Mouse (Mus musculus) liver (tissue): ENCODE results near the gene Olfr229.
"Not testable (repeated sequence)": the region's sequence is repeated elsewhere in the genome, so short reads cannot be mapped to it uniquely, and the experiment has no call there.

Source experiments
- DNase-seq: peaks from one replicate; pipeline ENCODE4 v3.0.0-alpha.2; 2020; ENCODE audit warnings: mixed read lengths

Olfr229 gene

DNA sequence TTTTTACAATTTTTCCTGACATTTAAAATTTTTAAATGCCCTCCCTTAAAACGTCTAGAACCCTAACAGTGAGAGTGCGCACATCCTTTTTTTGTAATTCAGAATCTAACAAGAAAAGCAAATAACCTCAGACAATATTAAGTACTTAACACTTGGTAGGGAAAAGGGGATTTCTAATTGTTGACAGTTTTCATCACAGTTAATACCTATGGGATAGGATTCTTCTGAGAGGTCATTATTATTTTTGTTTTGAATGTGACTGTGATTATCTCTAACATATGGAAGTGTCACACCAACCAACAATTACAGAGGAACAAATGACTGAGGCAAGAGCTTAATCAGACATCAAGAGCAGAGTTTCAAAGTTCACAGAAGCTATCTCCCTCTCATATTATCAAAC is at the start of gene Olfr229:
Gene Olfr229 (plus strand): TSS at position 301 of the 400 bp plus-strand sequence.
- DNase-seq, result no peak

DNA sequence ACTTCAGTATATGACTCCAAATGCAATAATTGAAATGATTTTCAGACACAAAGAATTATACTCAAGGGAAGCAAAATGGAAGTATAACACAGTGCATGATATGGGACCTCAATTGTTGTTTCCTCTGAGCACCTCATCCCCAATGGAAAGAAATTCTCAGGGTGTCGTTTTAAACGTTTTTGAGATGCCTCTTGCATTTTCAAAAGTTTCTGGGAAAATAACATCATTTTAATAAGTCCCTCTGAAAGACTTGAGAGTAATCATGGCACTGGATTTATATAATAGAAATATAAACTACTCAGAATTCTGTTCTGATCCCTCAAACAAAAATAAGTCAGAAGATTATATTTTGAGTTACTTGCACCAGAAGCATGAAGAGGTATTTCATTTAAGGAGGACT is 41.0 kb upstream of the Olfr229 start, which contains the start of gene Olfr972:
Gene Olfr972 (plus strand): TSS at position 301 of the 400 bp plus-strand sequence.
- DNase-seq, result no peak

DNA sequence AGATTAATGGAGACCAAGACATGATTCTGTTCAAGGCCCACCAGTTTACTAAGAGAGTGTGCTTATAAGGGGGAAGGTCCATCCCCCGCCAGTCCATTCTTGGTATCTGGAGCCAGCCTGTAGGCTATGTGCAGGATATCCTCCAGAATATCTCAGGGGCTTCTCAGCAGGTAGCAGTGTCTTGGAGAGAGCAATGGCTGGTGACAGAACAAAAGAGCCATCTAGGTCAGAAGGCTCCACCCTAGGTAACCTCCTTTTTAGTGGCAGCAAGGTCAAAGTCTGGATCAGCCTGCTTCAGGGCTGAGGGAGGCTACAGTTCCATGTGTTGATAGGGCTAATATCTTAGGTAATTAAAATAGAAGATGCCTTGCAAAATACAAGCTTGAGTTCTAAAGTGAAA is 35.1 kb upstream of the Olfr229 start:
- not testable (repeated sequence) for DNase-seq

DNA sequence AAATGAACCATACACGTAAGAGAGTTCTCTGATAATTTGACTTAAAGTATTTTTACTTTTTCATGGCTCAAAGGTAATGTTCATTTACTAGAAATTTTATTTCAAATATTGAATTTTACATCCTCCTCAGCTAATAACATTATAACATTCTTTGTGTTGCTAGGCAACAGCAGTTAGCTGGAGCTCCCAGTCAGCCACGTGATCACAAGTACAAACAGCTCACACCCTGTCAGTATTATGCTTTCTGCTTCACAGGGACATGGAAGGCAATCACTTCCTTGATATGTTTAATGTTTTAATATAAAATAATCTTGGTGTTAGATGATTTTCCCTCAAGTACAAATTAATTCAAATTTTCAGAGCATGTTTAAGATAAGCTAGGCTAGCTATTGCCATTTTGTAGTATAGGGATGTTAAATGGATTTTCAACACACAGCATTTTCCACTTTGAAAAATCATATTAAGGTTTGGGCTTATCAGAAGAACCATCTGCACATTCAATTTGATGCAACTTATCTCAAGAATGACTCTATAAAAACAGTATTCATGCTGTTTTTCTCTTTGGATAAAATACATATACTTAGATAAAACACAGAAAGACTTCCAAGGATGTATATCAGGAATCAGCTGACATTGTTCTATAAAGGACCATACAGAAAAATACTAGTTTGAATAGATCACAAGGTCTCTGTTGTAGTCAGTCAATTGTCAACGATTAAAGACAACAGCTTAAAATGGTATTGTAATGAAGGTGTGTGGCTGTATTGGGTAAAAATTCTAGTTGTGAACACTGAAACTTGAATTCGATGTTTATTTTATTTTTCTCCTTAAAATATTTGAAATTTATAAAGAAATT is 29.4 kb upstream of the Olfr229 start:
- not testable (repeated sequence) for DNase-seq

DNA sequence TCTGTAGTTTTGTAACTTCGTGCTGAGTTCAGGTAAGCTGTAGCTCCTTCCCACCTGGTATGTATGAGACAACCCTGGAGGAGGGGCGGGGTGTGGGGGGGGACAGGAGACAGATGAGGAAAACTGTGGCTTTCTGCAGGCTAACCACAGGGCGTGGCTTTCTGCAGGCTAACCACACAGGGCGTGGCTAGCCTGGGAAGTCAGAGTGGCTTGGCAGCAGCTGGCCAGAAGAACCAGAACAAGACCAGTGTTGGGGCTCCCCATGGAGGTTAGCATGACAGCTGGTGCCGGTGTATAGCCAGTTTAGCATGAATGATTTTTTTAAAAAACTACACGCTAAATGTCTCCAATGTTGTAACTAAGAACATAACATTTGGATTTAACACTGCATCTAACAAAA is 2.0 kb upstream of the Olfr229 start:
- peak; percentile 48 for DNase-seq

DNA sequence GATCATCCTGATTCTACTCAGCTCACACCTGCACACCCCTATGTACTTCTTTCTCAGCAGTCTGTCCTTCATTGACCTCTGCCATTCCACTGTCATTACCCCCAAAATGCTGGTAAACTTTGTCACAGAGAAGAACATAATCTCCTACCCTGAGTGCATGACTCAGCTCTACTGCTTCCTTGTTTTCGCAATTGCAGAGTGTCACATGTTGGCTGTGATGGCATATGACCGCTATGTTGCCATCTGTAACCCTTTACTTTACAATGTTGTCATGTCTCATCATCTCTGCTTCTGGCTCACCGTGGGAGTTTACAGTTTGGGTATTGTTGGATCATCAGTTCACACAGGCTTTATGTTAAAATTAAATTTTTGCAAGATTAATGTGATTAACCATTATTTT is 2.8 kb downstream of the Olfr229 start:
- DNase-seq, result no peak

DNA sequence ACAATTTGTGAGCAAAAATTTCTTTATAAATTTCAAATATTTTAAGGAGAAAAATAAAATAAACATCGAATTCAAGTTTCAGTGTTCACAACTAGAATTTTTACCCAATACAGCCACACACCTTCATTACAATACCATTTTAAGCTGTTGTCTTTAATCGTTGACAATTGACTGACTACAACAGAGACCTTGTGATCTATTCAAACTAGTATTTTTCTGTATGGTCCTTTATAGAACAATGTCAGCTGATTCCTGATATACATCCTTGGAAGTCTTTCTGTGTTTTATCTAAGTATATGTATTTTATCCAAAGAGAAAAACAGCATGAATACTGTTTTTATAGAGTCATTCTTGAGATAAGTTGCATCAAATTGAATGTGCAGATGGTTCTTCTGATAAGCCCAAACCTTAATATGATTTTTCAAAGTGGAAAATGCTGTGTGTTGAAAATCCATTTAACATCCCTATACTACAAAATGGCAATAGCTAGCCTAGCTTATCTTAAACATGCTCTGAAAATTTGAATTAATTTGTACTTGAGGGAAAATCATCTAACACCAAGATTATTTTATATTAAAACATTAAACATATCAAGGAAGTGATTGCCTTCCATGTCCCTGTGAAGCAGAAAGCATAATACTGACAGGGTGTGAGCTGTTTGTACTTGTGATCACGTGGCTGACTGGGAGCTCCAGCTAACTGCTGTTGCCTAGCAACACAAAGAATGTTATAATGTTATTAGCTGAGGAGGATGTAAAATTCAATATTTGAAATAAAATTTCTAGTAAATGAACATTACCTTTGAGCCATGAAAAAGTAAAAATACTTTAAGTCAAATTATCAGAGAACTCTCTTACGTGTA is 21.1 kb downstream of the Olfr229 start:
- DNase-seq, result not testable (repeated sequence)

DNA sequence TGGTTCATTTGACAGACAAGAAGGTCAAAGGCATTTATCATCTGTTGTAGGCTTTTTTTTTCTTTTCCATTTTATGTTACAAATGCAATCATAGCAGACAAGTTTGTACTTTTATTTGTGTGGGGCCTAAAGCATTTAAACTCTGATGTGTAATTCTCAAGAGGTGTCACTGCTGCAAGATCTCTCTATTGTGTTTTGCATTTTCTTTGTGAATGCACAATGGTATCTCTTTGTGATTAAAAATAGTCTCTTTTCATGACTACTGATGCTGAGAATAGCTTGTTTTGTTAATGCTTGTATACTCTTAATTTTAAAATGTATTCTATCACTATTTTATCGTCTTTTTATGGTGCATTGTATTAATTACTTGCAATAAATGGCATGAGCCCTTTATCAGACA is 21.7 kb downstream of the Olfr229 start:
- not testable (repeated sequence) for DNase-seq

DNA sequence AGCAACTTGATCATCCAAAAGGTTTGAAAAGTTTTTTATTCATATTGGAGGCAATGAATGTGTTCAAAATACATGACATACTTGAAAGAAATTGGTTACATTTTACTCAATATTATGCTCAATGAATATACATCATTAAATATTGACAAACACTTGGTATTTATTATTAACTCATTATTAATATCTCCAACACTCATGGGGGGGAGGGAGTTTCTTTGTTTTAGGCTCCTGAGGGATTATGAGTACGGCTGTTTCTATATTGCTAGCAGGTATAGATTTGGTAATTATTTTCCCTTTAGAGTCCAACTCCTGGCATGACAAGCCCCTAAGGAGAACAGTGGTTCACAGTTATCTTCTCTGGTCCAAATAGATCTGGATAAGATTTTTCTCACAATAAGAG is 30.1 kb downstream of the Olfr229 start, which contains the start of gene Olfr974:
Gene Olfr974 (plus strand): TSS at position 301 of the 400 bp plus-strand sequence.
- DNase-seq, result no peak

DNA sequence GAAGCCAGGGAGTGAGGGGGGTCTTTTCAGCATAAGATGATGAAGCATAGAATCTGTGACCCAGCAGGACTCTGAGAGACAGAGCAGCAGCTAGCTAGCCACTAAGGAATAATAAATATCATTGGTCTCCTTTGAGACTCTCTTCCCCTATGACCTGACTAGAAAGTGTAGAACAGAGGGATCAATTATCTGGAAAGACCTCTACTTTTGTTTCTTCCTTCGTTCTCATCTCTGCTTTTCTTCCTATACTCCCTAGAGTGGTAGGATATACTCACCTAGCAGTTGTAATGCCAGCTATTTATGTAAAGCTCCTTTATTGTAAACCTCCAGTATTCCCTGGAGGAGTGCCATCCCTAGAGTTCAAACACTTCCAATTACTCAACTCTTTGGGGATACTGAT is 44.8 kb downstream of the Olfr229 start, which contains the start of gene Olfr975:
Gene Olfr975 (minus strand): TSS at position 101 of the 400 bp plus-strand sequence.
- no peak for DNase-seq

DNA sequence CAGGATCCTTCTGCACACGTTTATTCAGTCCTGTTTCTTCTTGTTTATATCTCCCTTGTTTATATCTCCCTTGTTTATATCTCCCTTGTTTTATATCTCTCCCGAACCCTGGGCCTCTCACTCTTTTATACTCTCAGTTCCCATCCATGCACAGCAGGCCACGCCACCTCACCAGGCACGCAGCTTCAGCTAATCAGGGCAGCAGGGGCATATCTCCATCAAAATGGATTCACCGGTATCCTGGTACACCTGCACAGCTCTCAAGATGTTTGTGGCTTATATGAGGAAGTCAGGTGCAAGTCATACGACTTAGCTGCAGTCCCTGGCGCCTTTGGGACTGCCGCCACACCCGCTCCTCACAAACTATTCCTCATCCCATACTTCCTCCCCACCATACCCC is 53.9 kb downstream of the Olfr229 start, which contains the start of gene Olfr976:
Gene Olfr976 (minus strand): TSS at position 101 of the 400 bp plus-strand sequence.
- not testable (repeated sequence) for DNase-seq
